Mouse (Mus musculus) CD4-positive helper T cell, adult 2 months (primary cell): ENCODE data around the gene 1700042G07Rik.

Source experiments
- DNase-seq: peaks from one replicate; pipeline ENCODE4 v3.0.0-alpha.2; 2012; ENCODE audit warnings: low read depth, missing footprints, low spot score

The 1700042G07Rik gene

GRCm38 (mm10) chr4:116173072-116173471, at the start of gene 1700042G07Rik, which contains the start of gene Gm49337:
1700042G07Rik (plus strand) TSS chr4:116173372.
Gm49337 (plus strand) TSS chr4:116173384.
- DNase-seq = no peak

GRCm38 (mm10) chr4:116123602-116124519, 49.3 kb upstream of the 1700042G07Rik start, which contains the start of the genes Rad54l and Pomgnt1:
Rad54l (minus strand) TSS chr4:116123690.
Pomgnt1 (plus strand) TSS chr4:116123840.
- DNase-seq = peak; percentile 81

- DNase-seq = peak; percentile 32
Measured at GRCm38 (mm10) chr4:116125803-116126386, 47.3 kb upstream of the 1700042G07Rik start.

GRCm38 (mm10) chr4:116127956-116128355, 45.2 kb upstream of the 1700042G07Rik start:
- no peak for DNase-seq

GRCm38 (mm10) chr4:116133126-116133525, 40.0 kb upstream of the 1700042G07Rik start:
- DNase-seq = no peak

GRCm38 (mm10) chr4:116134990-116135389, 38.2 kb upstream of the 1700042G07Rik start:
- peak; percentile 37 for DNase-seq

GRCm38 (mm10) chr4:116137421-116137996, 35.7 kb upstream of the 1700042G07Rik start:
- no peak for DNase-seq

- no peak for DNase-seq
Measured at GRCm38 (mm10) chr4:116140801-116141574, 32.2 kb upstream of the 1700042G07Rik start.

GRCm38 (mm10) chr4:116141736-116142135, 31.4 kb upstream of the 1700042G07Rik start:
- DNase-seq = no peak

GRCm38 (mm10) chr4:116142269-116142668, 30.9 kb upstream of the 1700042G07Rik start:
- DNase-seq = no peak

- DNase-seq = no peak
Measured at GRCm38 (mm10) chr4:116143317-116143811, 29.8 kb upstream of the 1700042G07Rik start.

GRCm38 (mm10) chr4:116143891-116144717, 29.1 kb upstream of the 1700042G07Rik start:
- DNase-seq = peak; percentile 40

GRCm38 (mm10) chr4:116149812-116150155, 23.4 kb upstream of the 1700042G07Rik start:
- DNase-seq = no peak

GRCm38 (mm10) chr4:116150156-116150861, 22.9 kb upstream of the 1700042G07Rik start:
- peak; percentile 64 for DNase-seq

- DNase-seq = no peak
Measured at GRCm38 (mm10) chr4:116150862-116151221, 22.3 kb upstream of the 1700042G07Rik start.

GRCm38 (mm10) chr4:116151238-116151637, 21.9 kb upstream of the 1700042G07Rik start, which contains the start of gene Lurap1:
Lurap1 (minus strand) TSS chr4:116151338.
- no peak for DNase-seq

- DNase-seq = no peak
Measured at GRCm38 (mm10) chr4:116152702-116153101, 20.5 kb upstream of the 1700042G07Rik start.

- no peak for DNase-seq
Measured at GRCm38 (mm10) chr4:116157882-116158281, 15.3 kb upstream of the 1700042G07Rik start.

- peak; percentile 75 for DNase-seq
Measured at GRCm38 (mm10) chr4:116159912-116160311, 13.3 kb upstream of the 1700042G07Rik start.

GRCm38 (mm10) chr4:116160769-116161168, 12.4 kb upstream of the 1700042G07Rik start:
- DNase-seq = no peak
